ENCODE assay signal across 11 mouse cellular contexts in the genomic region with DNA sequence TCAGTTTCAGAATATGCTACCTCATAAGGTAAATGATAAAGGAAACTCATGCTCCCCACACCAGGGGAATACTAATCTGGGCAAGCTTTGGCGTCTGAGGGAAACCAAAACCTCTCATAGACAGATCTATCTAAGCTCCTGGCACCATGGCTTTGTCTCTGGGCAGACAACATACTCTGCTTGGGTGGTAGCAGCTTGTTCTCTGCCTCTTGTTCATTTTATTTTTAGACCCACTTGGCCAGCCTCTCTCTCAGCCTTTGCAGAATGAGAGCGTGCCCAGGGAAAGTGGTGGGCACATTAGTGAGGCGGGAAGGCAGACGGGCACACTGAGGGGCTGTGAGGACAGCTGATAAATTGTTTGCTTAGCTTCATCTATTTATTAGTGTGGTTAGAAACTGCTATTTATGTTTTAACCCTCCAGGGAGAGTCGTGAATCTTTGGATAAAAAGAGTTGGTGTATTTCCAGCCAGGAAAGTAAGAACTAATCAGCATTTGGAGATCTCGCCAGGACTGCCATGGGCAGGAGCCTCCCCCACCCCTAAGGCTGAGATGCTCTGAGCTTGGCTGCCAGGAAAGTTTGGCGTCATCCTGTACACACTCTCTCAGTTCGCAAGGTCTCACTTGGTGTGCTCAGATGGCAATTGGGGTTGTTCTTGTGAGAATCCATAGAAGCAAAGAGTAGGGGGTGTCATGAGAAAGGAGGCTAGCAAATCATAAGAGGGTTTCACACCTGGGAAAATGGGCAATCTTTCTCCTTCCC.
DNase-seq lines count a peak whose midpoint lies in the region; ATAC-seq and TF ChIP-seq lines count a peak whose summit lies in the region.
"Had no signal": no experiment of that assay in that cellular context is flagged by ENCODE, and none has a peak within 500 bp of the region (broad histone marks: within the 10 kb centered on the region; RNA-seq: fewer than 3 reads in every experiment).

No protein-coding gene starts in this region.

- H3K4me3 ChIP-seq in forebrain, embryonic 13.5 days = no peak overlapping the region
- no peak overlapping the region for H3K4me3 ChIP-seq in forebrain, embryonic 12.5 days (replicated peaks)
- no peak overlapping the region for H3K4me3 ChIP-seq in liver, postnatal 0 days (ENCODE audit: low read depth, low read length)
- H3K4me3 ChIP-seq in thymus, adult 2 months (ENCODE audit: control insufficient read depth, insufficient read depth, low read length) = no peak overlapping the region
- H3K4me3 ChIP-seq: embryonic facial prominence, embryonic 12.5 days; liver, embryonic 12.5 days; midbrain, embryonic 10.5 days had no signal

- TF ChIP-seq CTCF in liver, postnatal 0 days (IDR thresholded peaks at IDR 0.05; ENCODE audit: low read depth) = no peak
- no peak for TF ChIP-seq CTCF in thymus, adult 2 months (IDR thresholded peaks at IDR 0.05; ENCODE audit: borderline replicate concordance, control insufficient read depth, extremely low read depth, insufficient read depth, low read length, poor library complexity)

- H3K27me3 ChIP-seq in forebrain, embryonic 13.5 days = no peaks in the 10 kb centered on the region; the same call in 1 of the 2 replicates
- H3K27me3 ChIP-seq in forebrain, embryonic 12.5 days = 0 out of 2 replicates have a peak, but pooled peaks cover 4% of the 10 kb centered on the region
- H3K27me3 ChIP-seq in liver, postnatal 0 days (ENCODE audit: insufficient read depth, low read length) = no peaks in the 10 kb centered on the region; the same call in 1 of the 2 replicates
- no peaks in the 10 kb centered on the region for H3K27me3 ChIP-seq in thymus, adult 2 months (ENCODE audit: control insufficient read depth, insufficient read depth, low read length)
- H3K27me3 ChIP-seq: embryonic facial prominence, embryonic 12.5 days had no signal

- TF ChIP-seq EP300 in liver, postnatal 0 days (IDR thresholded peaks at IDR 0.05; ENCODE audit: low read depth) = no peak

- H3K4me2 ChIP-seq in forebrain, embryonic 13.5 days = no peak overlapping the region
- no peak overlapping the region for H3K4me2 ChIP-seq in forebrain, embryonic 12.5 days
- H3K4me2 ChIP-seq in liver, postnatal 0 days (ENCODE audit: low read depth, low read length) = no peak overlapping the region
- H3K4me2 ChIP-seq: embryonic facial prominence, embryonic 12.5 days; liver, embryonic 12.5 days had no signal

- H3K36me3 ChIP-seq in forebrain, embryonic 13.5 days (ENCODE audit: poor library complexity, severe bottlenecking) = no peaks in the 10 kb centered on the region
- H3K36me3 ChIP-seq in forebrain, embryonic 12.5 days (replicated peaks) = no peaks in the 10 kb centered on the region
- H3K36me3 ChIP-seq in liver, postnatal 0 days (replicated peaks; ENCODE audit: insufficient read depth, low read length) = no peaks in the 10 kb centered on the region
- no peaks in the 10 kb centered on the region for H3K36me3 ChIP-seq in thymus, adult 2 months (ENCODE audit: control insufficient read depth, insufficient read depth, low read length)
- H3K36me3 ChIP-seq: embryonic facial prominence, embryonic 12.5 days; liver, embryonic 12.5 days; midbrain, embryonic 10.5 days had no signal

- 75% methylated on average over 8 of the region's 8 CpGs for WGBS in forebrain, embryonic 13.5 days
- 83% methylated on average over 8 of the region's 8 CpGs for WGBS in forebrain, embryonic 12.5 days
- WGBS in liver, postnatal 0 days (ENCODE audit: insufficient replicate concordance) = 72% methylated on average over 8 of the region's 8 CpGs
- WGBS in thymus, adult 2 months = 60% methylated on average over 8 of the region's 8 CpGs

- no peak overlapping the region for H3K9ac ChIP-seq in forebrain, embryonic 13.5 days
- H3K9ac ChIP-seq in forebrain, embryonic 12.5 days = no peak overlapping the region
- H3K9ac ChIP-seq in liver, postnatal 0 days (replicated peaks) = no peak overlapping the region
- H3K9ac ChIP-seq: embryonic facial prominence, embryonic 12.5 days; liver, embryonic 12.5 days had no signal

- no peaks in the 10 kb centered on the region for H3K4me1 ChIP-seq in forebrain, embryonic 13.5 days
- H3K4me1 ChIP-seq in forebrain, embryonic 12.5 days = no peaks in the 10 kb centered on the region
- H3K4me1 ChIP-seq in liver, postnatal 0 days (ENCODE audit: insufficient read depth) = no peaks in the 10 kb centered on the region
- H3K4me1 ChIP-seq in thymus, adult 2 months (replicated peaks; ENCODE audit: control insufficient read depth, insufficient read depth, low read length) = no peaks in the 10 kb centered on the region
- H3K4me1 ChIP-seq: embryonic facial prominence, embryonic 12.5 days; liver, embryonic 12.5 days; midbrain, embryonic 10.5 days had no signal

- DNase-seq in right cerebral cortex, adult 2 months (ENCODE audit: low spot score in 2 of 2) = peak; percentile 25 to 32
- DNase-seq in right cerebral cortex, postnatal 14 days = no peak
- DNase-seq in layer of hippocampus, adult 8-10 months (ENCODE audit: low spot score in 2 of 2) = peak; percentile 42 to 54
- no peak for DNase-seq in retina, embryonic 14.5 days (ENCODE audit: low spot score)
- no peak for DNase-seq in liver, postnatal 0 days
- DNase-seq in thymus, adult 2 months = no peak

- ATAC-seq in forebrain, embryonic 13.5 days = peak; percentile 55; the same call in 1 of the 2 replicates
- no peak for ATAC-seq in forebrain, embryonic 12.5 days (ENCODE audit: low FRiP score)
- no peak for ATAC-seq in liver, postnatal 0 days
- ATAC-seq: liver, embryonic 12.5 days had no signal

- H3K27ac ChIP-seq in forebrain, embryonic 13.5 days = no peak overlapping the region
- no peak overlapping the region for H3K27ac ChIP-seq in forebrain, embryonic 12.5 days
- H3K27ac ChIP-seq in liver, postnatal 0 days (ENCODE audit: low read depth) = no peak overlapping the region
- no peak overlapping the region for H3K27ac ChIP-seq in thymus, adult 2 months (ENCODE audit: control insufficient read depth, insufficient read depth, low read length)
- H3K27ac ChIP-seq: embryonic facial prominence, embryonic 12.5 days; liver, embryonic 12.5 days; midbrain, embryonic 10.5 days had no signal

- TF ChIP-seq POLR2A in thymus, adult 2 months (IDR thresholded peaks at IDR 0.05; ENCODE audit: control insufficient read depth, extremely low read depth, insufficient read depth, low read length, poor library complexity) = no peak

- H3K9me3 ChIP-seq in forebrain, embryonic 13.5 days (replicated peaks) = no peaks in the 10 kb centered on the region
- no peaks in the 10 kb centered on the region for H3K9me3 ChIP-seq in forebrain, embryonic 12.5 days
- no peaks in the 10 kb centered on the region for H3K9me3 ChIP-seq in liver, postnatal 0 days (ENCODE audit: low read length)
- H3K9me3 ChIP-seq: embryonic facial prominence, embryonic 12.5 days; liver, embryonic 12.5 days; midbrain, embryonic 10.5 days had no signal

Comparison
In these comparisons a context has a peak if more than half of its experiments do, and no peak if none do; other contexts are left out.
1. DNase-seq: peak in right cerebral cortex, adult 2 months (2 of 2) and layer of hippocampus, adult 8-10 months (2 of 2); none in right cerebral cortex, postnatal 14 days (single experiment), retina, embryonic 14.5 days (single experiment), liver, postnatal 0 days (single experiment) and thymus, adult 2 months (single experiment).